Mouse (Mus musculus): ENCODE measurements around the gene Hdgfl1. TPM values are rescaled to one million over a fixed set of nuclear protein-coding genes. Genes with fewer than 3 reads are reported as not detected.

The Hdgfl1 gene
- polyA plus RNA-seq, 1 experiment: 3.5 TPM

GRCm38 (mm10) chr13:26744068-26744467, 25.9 kb downstream of the Hdgfl1 start:
- no peak for TF ChIP-seq CTCF (IDR thresholded peaks at IDR 0.05; ENCODE audit: control insufficient read depth, insufficient read depth, low read length)
- TF ChIP-seq POLR2A (IDR thresholded peaks at IDR 0.05; ENCODE audit: borderline replicate concordance, control insufficient read depth, low read depth, low read length): no peak
- Histone ChIP-seq H3K4me1 (ENCODE audit: control insufficient read depth, insufficient read depth, low read length) (no peaks in the 10 kb centered on the region), H3K27ac (ENCODE audit: control insufficient read depth, insufficient read depth, low read depth, low read length, poor library complexity) (no peak overlapping the region), H3K4me3 (replicated peaks; ENCODE audit: control insufficient read depth, low read depth, low read length) (no peak overlapping the region)
- 64% methylated on average over 1 of the region's 1 CpGs for WGBS

GRCm38 (mm10) chr13:26734981-26735380, 35.0 kb downstream of the Hdgfl1 start:
- TF ChIP-seq CTCF (IDR thresholded peaks at IDR 0.05; ENCODE audit: control insufficient read depth, insufficient read depth, low read length) (no peak), POLR2A (IDR thresholded peaks at IDR 0.05; ENCODE audit: borderline replicate concordance, control insufficient read depth, low read depth, low read length) (no peak)
- Histone ChIP-seq H3K27ac (ENCODE audit: control insufficient read depth, insufficient read depth, low read depth, low read length, poor library complexity) (no peak overlapping the region), H3K4me3 (replicated peaks; ENCODE audit: control insufficient read depth, low read depth, low read length) (no peak overlapping the region), H3K4me1 (ENCODE audit: control insufficient read depth, insufficient read depth, low read length) (no peaks in the 10 kb centered on the region)
- 63% methylated on average over 1 of the region's 1 CpGs for WGBS

DNA sequence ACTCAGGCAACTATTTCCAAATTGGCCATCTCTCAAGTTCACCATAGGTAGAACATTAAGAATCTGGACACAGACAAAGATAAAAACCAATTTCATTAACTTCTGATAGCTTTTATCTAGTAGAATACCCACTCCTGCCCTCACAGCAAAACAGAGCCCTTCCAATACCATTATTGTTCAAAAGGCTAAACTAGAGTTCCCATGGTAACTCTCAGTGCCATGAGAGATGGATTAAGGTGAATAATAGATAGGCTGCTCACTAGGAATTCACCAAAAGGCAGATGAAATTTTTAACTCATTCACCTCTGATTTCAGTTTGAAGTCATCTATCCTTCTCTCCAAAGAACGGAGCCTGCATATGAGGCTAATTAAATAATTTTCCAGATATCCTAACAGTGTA, 45.7 kb downstream of the Hdgfl1 start:
- no peaks in the 10 kb centered on the region for H3K4me1 ChIP-seq (ENCODE audit: control insufficient read depth, insufficient read depth, low read length)
- TF ChIP-seq CTCF (IDR thresholded peaks at IDR 0.05; ENCODE audit: control insufficient read depth, insufficient read depth, low read length) (no peak), POLR2A (IDR thresholded peaks at IDR 0.05; ENCODE audit: borderline replicate concordance, control insufficient read depth, low read depth, low read length) (no peak)
- no peak overlapping the region for H3K27ac ChIP-seq (ENCODE audit: control insufficient read depth, insufficient read depth, low read depth, low read length, poor library complexity)
- H3K4me3 ChIP-seq (replicated peaks; ENCODE audit: control insufficient read depth, low read depth, low read length): no peak overlapping the region
- WGBS: 73% methylated on average over 1 of the region's 1 CpGs

- Histone ChIP-seq H3K4me3 (replicated peaks; ENCODE audit: control insufficient read depth, low read depth, low read length) (no peak overlapping the region), H3K27ac (ENCODE audit: control insufficient read depth, insufficient read depth, low read depth, low read length, poor library complexity) (no peak overlapping the region), H3K4me1 (ENCODE audit: control insufficient read depth, insufficient read depth, low read length) (no peaks in the 10 kb centered on the region)
- TF ChIP-seq CTCF (IDR thresholded peaks at IDR 0.05; ENCODE audit: control insufficient read depth, insufficient read depth, low read length) (no peak), POLR2A (IDR thresholded peaks at IDR 0.05; ENCODE audit: borderline replicate concordance, control insufficient read depth, low read depth, low read length) (no peak)
- whole genome bisulfite sequencing: 17% methylated on average over 6 of the region's 6 CpGs
These were observed 48.6 kb downstream of the Hdgfl1 start for GRCm38 (mm10) chr13:26721333-26721732.

- H3K27ac ChIP-seq (ENCODE audit: control insufficient read depth, insufficient read depth, low read depth, low read length, poor library complexity): no peak overlapping the region
- no peak for TF ChIP-seq POLR2A (IDR thresholded peaks at IDR 0.05; ENCODE audit: borderline replicate concordance, control insufficient read depth, low read depth, low read length)
- no peak for TF ChIP-seq CTCF (IDR thresholded peaks at IDR 0.05; ENCODE audit: control insufficient read depth, insufficient read depth, low read length)
- no peak overlapping the region for H3K4me3 ChIP-seq (replicated peaks; ENCODE audit: control insufficient read depth, low read depth, low read length)
- no peaks in the 10 kb centered on the region for H3K4me1 ChIP-seq (ENCODE audit: control insufficient read depth, insufficient read depth, low read length)
- whole genome bisulfite sequencing: 33% methylated on average over 1 of the region's 1 CpGs
These were observed 49.0 kb downstream of the Hdgfl1 start for GRCm38 (mm10) chr13:26720917-26721316.

- TF ChIP-seq POLR2A (IDR thresholded peaks at IDR 0.05; ENCODE audit: borderline replicate concordance, control insufficient read depth, low read depth, low read length) (no peak), CTCF (IDR thresholded peaks at IDR 0.05; ENCODE audit: control insufficient read depth, insufficient read depth, low read length) (no peak)
- Histone ChIP-seq H3K27ac (ENCODE audit: control insufficient read depth, insufficient read depth, low read depth, low read length, poor library complexity) (no peak overlapping the region), H3K4me3 (replicated peaks; ENCODE audit: control insufficient read depth, low read depth, low read length) (no peak overlapping the region), H3K4me1 (ENCODE audit: control insufficient read depth, insufficient read depth, low read length) (no peaks in the 10 kb centered on the region)
- WGBS: 66% methylated on average over 5 of the region's 5 CpGs
These were observed 50.7 kb downstream of the Hdgfl1 start for GRCm38 (mm10) chr13:26719146-26719715.

All from bone marrow, adult 2 months (tissue).